Comparison of ENCODE assay signal across 13 mouse cellular contexts in genomic region chr1:126565151-126565725, GRCm38 (mm10).
"Had no signal": no experiment of that assay in that cellular context is flagged by ENCODE, and none has a peak within 500 bp of the region (broad histone marks: within the 10 kb centered on the region; RNA-seq: fewer than 3 reads in every experiment).

No protein-coding gene starts in this region.

- H3K9me3 ChIP-seq: limb, embryonic 13.5 days; midbrain, embryonic 12.5 days; neural tube, embryonic 13.5 days had no signal

- H3K4me2 ChIP-seq: limb, embryonic 13.5 days; lung, embryonic 14.5 days; midbrain, embryonic 12.5 days; neural tube, embryonic 13.5 days had no signal

- H3K27me3 ChIP-seq: limb, embryonic 13.5 days; midbrain, embryonic 12.5 days; neural tube, embryonic 13.5 days had no signal

- DNase-seq: kidney, adult 18-20 months; kidney, postnatal 14 days; left cerebral cortex, postnatal 4 days; lung, embryonic 14.5 days; lung, postnatal 10 days; lung, postnatal 4 days; right cerebral cortex, adult 18-20 months; right cerebral cortex, postnatal 25 days; thymus, adult 2 months; thymus, postnatal 25 days had no signal

- H3K4me3 ChIP-seq: limb, embryonic 13.5 days; midbrain, embryonic 12.5 days; neural tube, embryonic 13.5 days had no signal

- H3K27ac ChIP-seq: limb, embryonic 13.5 days; midbrain, embryonic 12.5 days; neural tube, embryonic 13.5 days had no signal

- H3K36me3 ChIP-seq: limb, embryonic 13.5 days; midbrain, embryonic 12.5 days; neural tube, embryonic 13.5 days had no signal

- H3K9ac ChIP-seq: limb, embryonic 13.5 days; lung, embryonic 14.5 days; midbrain, embryonic 12.5 days; neural tube, embryonic 13.5 days had no signal
